Comparison of ENCODE assay signal across 9 mouse cellular contexts in the genomic region with DNA sequence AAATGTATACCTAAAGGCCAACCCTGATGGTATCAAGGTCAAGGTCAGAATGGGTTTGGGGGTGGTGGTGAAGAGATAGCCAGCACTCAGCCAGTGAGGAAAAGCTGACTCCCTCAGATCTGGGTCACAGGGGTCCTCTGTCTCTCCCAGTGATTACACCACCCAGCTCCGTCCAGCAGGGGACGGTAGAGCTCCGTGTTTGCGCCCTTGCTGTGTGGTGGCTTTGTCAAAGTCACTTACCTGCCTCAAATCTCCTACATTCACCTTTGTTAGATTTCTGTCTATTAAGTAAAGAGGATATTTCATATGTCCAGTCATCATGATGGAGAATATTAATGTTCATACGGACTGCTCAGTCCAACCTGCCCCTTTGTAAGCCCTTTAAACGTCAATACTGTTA. TPM values are rescaled to one million over a fixed set of nuclear protein-coding genes. Genes with fewer than 3 reads are reported as not detected.
DNase-seq lines count a peak whose midpoint lies in the region; ATAC-seq and TF ChIP-seq lines count a peak whose summit lies in the region.
"Had no signal": no experiment of that assay in that cellular context is flagged by ENCODE, and none has a peak within 500 bp of the region (broad histone marks: within the 10 kb centered on the region; RNA-seq: fewer than 3 reads in every experiment).

No protein-coding gene starts in this region.

- H3K9me3 ChIP-seq in liver, embryonic 12.5 days (replicated peaks): no peaks in the 10 kb centered on the region
- H3K9me3 ChIP-seq in liver, postnatal 0 days (ENCODE audit: low read length): no peaks in the 10 kb centered on the region
- H3K9me3 ChIP-seq: neural tube, embryonic 12.5 days had no signal

- H3K27me3 ChIP-seq in liver, embryonic 12.5 days (replicated peaks): no peaks in the 10 kb centered on the region
- no peaks in the 10 kb centered on the region for H3K27me3 ChIP-seq in liver, postnatal 0 days (ENCODE audit: insufficient read depth, low read length)
- H3K27me3 ChIP-seq: neural tube, embryonic 12.5 days had no signal

- H3K4me2 ChIP-seq in liver, embryonic 12.5 days: no peak overlapping the region
- H3K4me2 ChIP-seq in liver, postnatal 0 days (ENCODE audit: low read depth, low read length): no peak overlapping the region
- H3K4me2 ChIP-seq: neural tube, embryonic 12.5 days had no signal

- ATAC-seq in liver, embryonic 12.5 days: no peak
- ATAC-seq in liver, postnatal 0 days: no peak

- H3K36me3 ChIP-seq in liver, embryonic 12.5 days: no peaks in the 10 kb centered on the region
- H3K36me3 ChIP-seq in liver, postnatal 0 days (replicated peaks; ENCODE audit: insufficient read depth, low read length): no peaks in the 10 kb centered on the region
- H3K36me3 ChIP-seq: neural tube, embryonic 12.5 days had no signal

- DNase-seq in cerebellum, adult 8-10 months: peak; percentile 25
- DNase-seq in cerebellum, adult 11-12 months: no peak
- DNase-seq in liver (peak; percentile 29), R1 (ENCODE audit: low read depth, low spot score) (peak; percentile 17)
- peak; percentile 51 for DNase-seq in forelimb bud, embryonic 11.5 days (ENCODE audit: low read depth, low spot score)
- peak; percentile 68 for DNase-seq in liver, postnatal 0 days
- peak; percentile 48 to 80 for DNase-seq in thymus, postnatal 10 days (ENCODE audit: low spot score in 2 of 2)

- 20% methylated on average over 6 of the region's 6 CpGs for WGBS in liver, embryonic 12.5 days (ENCODE audit: insufficient replicate concordance)
- WGBS in liver, postnatal 0 days (ENCODE audit: insufficient replicate concordance): 22% methylated on average over 6 of the region's 6 CpGs

- no peak overlapping the region for H3K4me3 ChIP-seq in liver, embryonic 12.5 days
- no peak overlapping the region for H3K4me3 ChIP-seq in liver, postnatal 0 days (ENCODE audit: low read depth, low read length)
- H3K4me3 ChIP-seq: neural tube, embryonic 12.5 days had no signal

- H3K4me1 ChIP-seq in liver, embryonic 12.5 days: no peaks in the 10 kb centered on the region
- no peaks in the 10 kb centered on the region for H3K4me1 ChIP-seq in liver, postnatal 0 days (ENCODE audit: insufficient read depth)
- H3K4me1 ChIP-seq: neural tube, embryonic 12.5 days had no signal

- H3K27ac ChIP-seq in liver, embryonic 12.5 days: no peak overlapping the region
- no peak overlapping the region for H3K27ac ChIP-seq in liver, postnatal 0 days (ENCODE audit: low read depth)
- H3K27ac ChIP-seq: neural tube, embryonic 12.5 days had no signal

- TF ChIP-seq EP300 in liver, postnatal 0 days (IDR thresholded peaks at IDR 0.05; ENCODE audit: low read depth): no peak

- TF ChIP-seq CTCF in liver, postnatal 0 days (IDR thresholded peaks at IDR 0.05; ENCODE audit: low read depth): peak; percentile 92

- no peak overlapping the region for H3K9ac ChIP-seq in liver, embryonic 12.5 days
- H3K9ac ChIP-seq in liver, postnatal 0 days (replicated peaks): no peak overlapping the region
- H3K9ac ChIP-seq: neural tube, embryonic 12.5 days had no signal

RNA-seq across cellular contexts. Expression of gene Adamts17, which starts 19.5 kb away (rescaled TPM):
- 0.73 and 1.0 TPM in 2 replicates for polyA plus RNA-seq in liver, embryonic 12.5 days (2016; fragmentation: Nextera tagmentation; extraction: Ambion mirVana)
- polyA plus RNA-seq in liver, postnatal 0 days (2015; fragmentation: Nextera tagmentation; extraction: Ambion mirVana): 0.02 and 0.05 TPM in 2 replicates
